Mouse (Mus musculus): ENCODE measurements at regions not wholly inside any gene's neighbourhood (a gene's known extent, or its start where the extent isn't known, plus 50 kb on each side); places are given as distances from the start of the nearest gene placed in this dataset.

- TF ChIP-seq CTCF (conservative IDR thresholded peaks at IDR 0.05; ENCODE audit: insufficient read depth, insufficient read length, low read depth, low read length) (no peak), POLR2A (IDR thresholded peaks at IDR 0.05; ENCODE audit: low read depth, low read length) (no peak)
Observed at GRCm38 (mm10) chr2:46251562-46251961, 1134.4 kb upstream of the Zeb2 start.

Data from kidney, adult 2 months (tissue).